Mouse (Mus musculus): ENCODE measurements around the gene Zfhx3. TPM values are rescaled to one million over a fixed set of nuclear protein-coding genes. Genes with fewer than 3 reads are reported as not detected.

Zfhx3 gene
- polyA plus RNA-seq, 1 experiment from 2014 or later, result 27.5 TPM

DNA sequence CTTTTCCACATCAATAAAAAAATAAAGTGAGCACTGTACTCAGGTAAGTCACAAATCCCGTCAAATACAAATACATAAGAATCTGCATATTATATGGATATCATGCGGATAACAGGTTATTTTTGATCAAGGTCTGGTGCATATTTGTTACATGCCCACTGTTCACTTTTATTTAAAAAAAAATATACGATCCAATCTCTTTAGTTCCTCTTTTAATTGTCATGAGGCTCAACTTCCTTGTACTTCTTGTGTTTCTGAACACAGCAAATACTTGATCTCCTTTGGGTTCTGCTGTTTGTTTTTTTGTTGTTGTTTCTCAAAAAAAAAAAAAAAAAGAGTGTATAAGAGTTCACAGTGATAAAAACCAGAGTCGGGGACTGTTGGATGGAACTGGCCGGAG, 1052.4 kb downstream of the Zfhx3 start:
- H3K4me2 ChIP-seq (ENCODE audit: low read depth, low read length), result no peak overlapping the region
- no peak for ATAC-seq (replicated peaks; ENCODE audit: insufficient number of reproducible peaks, low FRiP score, low TSS enrichment, low read depth)
- no peak overlapping the region for H3K4me3 ChIP-seq (ENCODE audit: low read depth, low read length)
- H3K27ac ChIP-seq (replicated peaks; ENCODE audit: low read depth, low read length), result no peak overlapping the region
- no peaks in the 10 kb centered on the region for H3K9me3 ChIP-seq (replicated peaks; ENCODE audit: control insufficient read depth, low read length)
- 87% methylated on average over 5 of the region's 5 CpGs for WGBS
- H3K9ac ChIP-seq (replicated peaks; ENCODE audit: low read length), result no peak overlapping the region
- no peak for DNase-seq (ENCODE audit: low spot score)
- no peaks in the 10 kb centered on the region for H3K27me3 ChIP-seq (ENCODE audit: control insufficient read depth, insufficient read depth, low read length)
- H3K36me3 ChIP-seq (replicated peaks; ENCODE audit: control insufficient read depth, insufficient read depth, low read depth, low read length), result no peaks in the 10 kb centered on the region
- no peaks in the 10 kb centered on the region; the same call in 1 of the 2 replicates for H3K4me1 ChIP-seq (ENCODE audit: control insufficient read depth, insufficient read depth, low read length)

DNA sequence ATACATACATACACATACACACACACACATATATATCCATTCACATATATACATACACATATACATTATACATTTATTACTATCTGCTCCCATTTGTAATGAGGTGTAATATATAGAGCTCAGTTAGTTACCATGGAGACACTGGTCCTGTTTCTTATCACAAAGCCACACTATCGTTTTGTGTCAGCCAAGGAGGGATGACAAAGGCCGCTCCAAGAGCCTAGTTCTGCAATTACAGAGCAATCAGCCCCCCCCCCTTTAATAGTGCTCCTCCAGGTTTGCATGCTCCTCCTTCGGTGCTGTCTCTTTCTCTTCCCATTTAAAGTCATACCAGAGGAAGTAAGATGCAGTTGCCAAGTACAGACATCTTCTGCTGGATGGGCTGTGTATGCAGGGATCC, 1054.9 kb downstream of the Zfhx3 start:
- ATAC-seq (replicated peaks; ENCODE audit: insufficient number of reproducible peaks, low FRiP score, low TSS enrichment, low read depth) (no peak), DNase-seq (ENCODE audit: low spot score) (no peak)
- no peaks in the 10 kb centered on the region for H3K4me1 ChIP-seq (ENCODE audit: control insufficient read depth, insufficient read depth, low read length)
- H3K9ac ChIP-seq (replicated peaks; ENCODE audit: low read length), result no peak overlapping the region
- 61% methylated on average over 3 of the region's 3 CpGs for WGBS
- H3K4me3 ChIP-seq (ENCODE audit: low read depth, low read length), result no peak overlapping the region
- no peaks in the 10 kb centered on the region for H3K36me3 ChIP-seq (replicated peaks; ENCODE audit: control insufficient read depth, insufficient read depth, low read depth, low read length)
- H3K27me3 ChIP-seq (ENCODE audit: control insufficient read depth, insufficient read depth, low read length), result no peaks in the 10 kb centered on the region
- no peak overlapping the region for H3K4me2 ChIP-seq (ENCODE audit: low read depth, low read length)
- no peak overlapping the region for H3K27ac ChIP-seq (replicated peaks; ENCODE audit: low read depth, low read length)
- H3K9me3 ChIP-seq (replicated peaks; ENCODE audit: control insufficient read depth, low read length), result no peaks in the 10 kb centered on the region

DNA sequence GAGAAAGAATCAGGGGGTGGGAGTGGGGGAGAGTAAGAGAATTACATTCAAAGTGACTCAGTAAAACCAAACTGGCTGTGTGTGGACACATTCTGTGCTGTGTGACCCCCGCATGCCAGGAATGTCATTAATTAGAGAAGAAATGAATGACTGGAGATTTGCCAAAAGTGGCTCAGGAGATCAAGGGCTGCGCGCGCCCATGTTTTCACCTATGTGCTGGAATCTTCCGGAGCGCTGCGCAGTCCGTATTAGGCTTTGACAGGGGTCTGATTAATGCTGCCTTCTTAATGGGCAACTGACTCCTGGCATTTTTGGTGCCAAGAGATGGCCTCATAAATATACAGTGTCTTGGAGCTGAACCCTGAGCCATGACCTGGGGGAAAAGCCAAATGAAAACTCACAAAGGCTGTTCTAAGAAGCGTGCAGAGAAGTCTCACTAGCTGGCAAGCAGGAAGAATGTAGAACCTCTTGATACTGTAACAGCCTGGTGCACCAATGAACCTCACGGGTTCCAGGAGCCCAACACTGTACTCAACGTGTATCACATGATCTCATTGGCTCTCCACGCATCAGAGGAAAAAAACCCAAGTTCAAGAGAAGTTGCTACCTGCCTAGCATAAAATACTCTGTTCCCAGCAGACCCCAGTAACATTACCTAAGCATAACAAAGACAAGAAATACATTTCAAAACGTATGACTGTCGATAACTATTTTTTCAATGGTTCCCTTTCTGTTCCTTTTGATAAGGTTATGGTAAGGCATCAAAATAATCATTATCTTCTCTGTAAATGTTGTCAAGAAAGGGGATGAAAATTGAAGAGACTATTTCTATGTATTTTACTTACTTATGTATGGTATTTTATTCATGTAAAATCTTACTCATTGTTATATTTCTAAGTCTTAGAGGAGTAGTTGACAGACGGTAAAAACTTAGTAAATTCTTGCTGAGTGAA, 1057.1 kb downstream of the Zfhx3 start:
- Histone ChIP-seq H3K27me3 (ENCODE audit: control insufficient read depth, insufficient read depth, low read length) (no peaks in the 10 kb centered on the region), H3K27ac (replicated peaks; ENCODE audit: low read depth, low read length) (no peak overlapping the region), H3K36me3 (replicated peaks; ENCODE audit: control insufficient read depth, insufficient read depth, low read depth, low read length) (no peaks in the 10 kb centered on the region), H3K9me3 (replicated peaks; ENCODE audit: control insufficient read depth, low read length) (no peaks in the 10 kb centered on the region), H3K4me2 (ENCODE audit: low read depth, low read length) (no peak overlapping the region), H3K9ac (replicated peaks; ENCODE audit: low read length) (no peak overlapping the region), H3K4me3 (ENCODE audit: low read depth, low read length) (no peak overlapping the region), H3K4me1 (ENCODE audit: control insufficient read depth, insufficient read depth, low read length) (no peaks in the 10 kb centered on the region)
- DNase-seq (ENCODE audit: low spot score) (no peak), ATAC-seq (replicated peaks; ENCODE audit: insufficient number of reproducible peaks, low FRiP score, low TSS enrichment, low read depth) (no peak; the same call in 1 of the 2 replicates)
- WGBS, result 83% methylated on average over 15 of the region's 15 CpGs

DNA sequence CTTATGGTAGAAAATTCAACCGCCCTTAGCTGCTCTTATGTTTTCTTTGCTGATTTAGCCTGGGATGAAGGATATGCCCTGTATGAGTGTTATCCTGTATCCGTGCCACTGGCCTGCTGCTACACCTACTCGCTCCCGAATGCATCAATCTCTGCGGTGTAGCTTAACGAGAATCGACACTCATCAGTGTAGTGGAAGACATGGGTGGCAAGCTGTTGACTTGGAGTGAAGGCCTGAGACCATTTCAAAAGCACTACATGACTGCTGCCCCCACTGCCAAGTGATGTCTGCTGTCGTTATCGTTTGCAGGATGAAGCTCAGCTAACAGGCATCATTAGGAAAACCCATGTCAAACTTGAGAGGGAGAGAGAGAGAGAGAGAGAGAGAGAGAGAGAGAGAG, 1058.6 kb downstream of the Zfhx3 start:
- H3K27me3 ChIP-seq (ENCODE audit: control insufficient read depth, insufficient read depth, low read length), result no peaks in the 10 kb centered on the region
- no peak overlapping the region for H3K4me2 ChIP-seq (ENCODE audit: low read depth, low read length)
- H3K4me1 ChIP-seq (ENCODE audit: control insufficient read depth, insufficient read depth, low read length), result no peaks in the 10 kb centered on the region
- no peaks in the 10 kb centered on the region for H3K36me3 ChIP-seq (replicated peaks; ENCODE audit: control insufficient read depth, insufficient read depth, low read depth, low read length)
- no peaks in the 10 kb centered on the region for H3K9me3 ChIP-seq (replicated peaks; ENCODE audit: control insufficient read depth, low read length)
- H3K4me3 ChIP-seq (ENCODE audit: low read depth, low read length), result no peak overlapping the region
- DNase-seq (ENCODE audit: low spot score) (no peak), ATAC-seq (replicated peaks; ENCODE audit: insufficient number of reproducible peaks, low FRiP score, low TSS enrichment, low read depth) (no peak)
- 76% methylated on average over 9 of the region's 9 CpGs for WGBS
- no peak overlapping the region for H3K27ac ChIP-seq (replicated peaks; ENCODE audit: low read depth, low read length)
- no peak overlapping the region for H3K9ac ChIP-seq (replicated peaks; ENCODE audit: low read length)

DNA sequence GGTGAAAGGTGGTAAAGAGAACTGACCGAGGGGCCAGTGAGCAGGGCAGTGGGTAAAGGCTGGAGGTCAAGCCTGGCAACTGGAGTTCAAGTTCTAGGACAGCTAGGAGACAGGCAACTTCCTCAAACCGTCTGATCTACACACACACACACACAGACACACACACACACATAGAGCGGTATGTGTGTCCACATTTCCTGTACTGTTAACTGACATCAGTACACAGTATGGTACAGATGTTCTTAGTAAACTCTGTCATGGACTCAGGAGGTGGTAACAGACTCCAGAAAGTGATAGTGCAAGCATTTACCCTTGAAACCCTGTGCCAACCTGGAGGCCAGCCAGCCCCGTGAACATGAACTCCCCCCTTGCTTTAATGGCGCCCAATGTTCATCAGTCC, 1059.5 kb downstream of the Zfhx3 start:
- ATAC-seq (replicated peaks; ENCODE audit: insufficient number of reproducible peaks, low FRiP score, low TSS enrichment, low read depth), result no peak
- no peaks in the 10 kb centered on the region for H3K36me3 ChIP-seq (replicated peaks; ENCODE audit: control insufficient read depth, insufficient read depth, low read depth, low read length)
- no peak overlapping the region for H3K27ac ChIP-seq (replicated peaks; ENCODE audit: low read depth, low read length)
- no peak for DNase-seq (ENCODE audit: low spot score)
- H3K27me3 ChIP-seq (ENCODE audit: control insufficient read depth, insufficient read depth, low read length), result no peaks in the 10 kb centered on the region
- no peaks in the 10 kb centered on the region for H3K9me3 ChIP-seq (replicated peaks; ENCODE audit: control insufficient read depth, low read length)
- WGBS, result 82% methylated on average over 5 of the region's 5 CpGs
- H3K4me2 ChIP-seq (ENCODE audit: low read depth, low read length), result no peak overlapping the region
- no peaks in the 10 kb centered on the region for H3K4me1 ChIP-seq (ENCODE audit: control insufficient read depth, insufficient read depth, low read length)
- H3K4me3 ChIP-seq (ENCODE audit: low read depth, low read length), result no peak overlapping the region
- no peak overlapping the region for H3K9ac ChIP-seq (replicated peaks; ENCODE audit: low read length)

DNA sequence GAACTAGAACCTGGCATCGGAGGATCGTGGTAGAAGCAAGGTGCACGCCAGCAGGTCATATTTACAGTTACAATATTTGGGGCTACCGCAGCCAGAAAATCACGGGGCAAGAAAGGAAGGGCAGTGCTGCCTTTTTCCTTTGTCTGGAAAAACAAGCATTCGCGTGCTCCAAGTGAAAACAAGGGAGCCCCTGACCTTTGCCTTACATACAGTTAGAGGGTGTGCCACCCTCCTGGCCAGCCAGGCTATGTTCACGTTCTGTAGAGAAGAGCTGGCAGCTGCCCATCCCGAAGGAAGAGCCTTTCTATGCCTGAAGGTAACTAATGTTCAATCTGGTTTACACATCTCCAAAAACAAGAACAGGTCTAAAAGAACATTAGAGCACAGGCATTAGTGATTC, 1064.5 kb downstream of the Zfhx3 start:
- DNase-seq (ENCODE audit: low spot score) (no peak), ATAC-seq (replicated peaks; ENCODE audit: insufficient number of reproducible peaks, low FRiP score, low TSS enrichment, low read depth) (no peak)
- WGBS, result 82% methylated on average over 9 of the region's 9 CpGs
- no peaks in the 10 kb centered on the region for H3K36me3 ChIP-seq (replicated peaks; ENCODE audit: control insufficient read depth, insufficient read depth, low read depth, low read length)
- H3K9ac ChIP-seq (replicated peaks; ENCODE audit: low read length), result no peak overlapping the region
- no peak overlapping the region for H3K4me3 ChIP-seq (ENCODE audit: low read depth, low read length)
- H3K4me2 ChIP-seq (ENCODE audit: low read depth, low read length), result no peak overlapping the region
- H3K27me3 ChIP-seq (ENCODE audit: control insufficient read depth, insufficient read depth, low read length), result no peaks in the 10 kb centered on the region
- no peaks in the 10 kb centered on the region for H3K9me3 ChIP-seq (replicated peaks; ENCODE audit: control insufficient read depth, low read length)
- H3K27ac ChIP-seq (replicated peaks; ENCODE audit: low read depth, low read length), result no peak overlapping the region
- no peaks in the 10 kb centered on the region for H3K4me1 ChIP-seq (ENCODE audit: control insufficient read depth, insufficient read depth, low read length)

Small RNA genes within 50 kb of the gene (microRNA-seq; reads per million reads assigned to microRNA genes)
- gene Mir3108 (ENCODE audit: borderline number of aligned reads), result not detected

Data from embryonic facial prominence, embryonic 11.5 days (tissue).